Mouse (Mus musculus) midbrain, embryonic 14.5 days (tissue): ENCODE measurements at regions not wholly inside any gene's neighbourhood (a gene's known extent, or its start where the extent isn't known, plus 50 kb on each side); places are given as distances from the start of the nearest gene placed in this dataset.

Experiments used
- ATAC-seq: fragments of 200-750 bp; cut with Nextera tagmentation; 2 replicates; pipeline ENCODE4 v1.8.0; 2017; ENCODE audit warnings: moderate number of reproducible peaks, moderate library complexity; ENCODE audit not compliant: low FRiP score, low TSS enrichment
- DNase-seq: peaks from one replicate; pipeline ENCODE4 v3.0.0-alpha.2; 2015
- H3K27ac ChIP-seq: fragments of 300-500 bp; sonication (generic); replicated peaks from 2 replicates; pipeline ENCODE4 v1.5.1; 2014; ENCODE audit warnings: mild to moderate bottlenecking, low read depth, low read length, moderate library complexity
- H3K27me3 ChIP-seq: fragments of 300-500 bp; sonication (generic); 2 replicates; pipeline ENCODE4 v1.6.1; 2014; ENCODE audit warnings: low read length, control low read depth, mixed read lengths; ENCODE audit not compliant: control insufficient read depth, insufficient read depth
- H3K36me3 ChIP-seq: fragments of 300-500 bp; sonication (generic); 2 replicates; pipeline ENCODE4 v1.6.1; 2014; ENCODE audit warnings: low read length, control low read depth; ENCODE audit not compliant: control insufficient read depth, insufficient read depth
- H3K4me1 ChIP-seq: fragments of 300-500 bp; sonication (generic); 2 replicates; pipeline ENCODE4 v1.6.1; 2014; ENCODE audit warnings: mild to moderate bottlenecking, antibody characterized with exemption, low read length, control low read depth; ENCODE audit not compliant: control insufficient read depth, insufficient read depth
- H3K4me2 ChIP-seq: fragments of 300-500 bp; sonication (generic); 2 replicates; pipeline ENCODE4 v1.6.1; 2014; ENCODE audit warnings: mild to moderate bottlenecking, low read length, moderate library complexity
- H3K4me3 ChIP-seq: fragments of 300-500 bp; sonication (generic); replicated peaks from 2 replicates; pipeline ENCODE4 v1.5.1; 2014; ENCODE audit warnings: low read depth, low read length
- H3K9ac ChIP-seq: fragments of 300-500 bp; sonication (generic); replicated peaks from 2 replicates; pipeline ENCODE4 v1.6.1; 2014; ENCODE audit warnings: mild to moderate bottlenecking, low read length, moderate library complexity
- H3K9me3 ChIP-seq: fragments of 300-500 bp; sonication (generic); 2 replicates; pipeline ENCODE4 v1.6.1; 2016; ENCODE audit warnings: low read length, control low read depth, mixed read lengths; ENCODE audit not compliant: control insufficient read depth
- WGBS: fragments of 180-500 bp; shearing (Covaris S2); extraction: QIAGEN DNeasy Blood & Tissue Kit; methylation state at CpG from one replicate; pipeline ENCODE4 v1.1.7; 2014; 5-methylcytosine and 5-hydroxymethylcytosine counted together

DNA sequence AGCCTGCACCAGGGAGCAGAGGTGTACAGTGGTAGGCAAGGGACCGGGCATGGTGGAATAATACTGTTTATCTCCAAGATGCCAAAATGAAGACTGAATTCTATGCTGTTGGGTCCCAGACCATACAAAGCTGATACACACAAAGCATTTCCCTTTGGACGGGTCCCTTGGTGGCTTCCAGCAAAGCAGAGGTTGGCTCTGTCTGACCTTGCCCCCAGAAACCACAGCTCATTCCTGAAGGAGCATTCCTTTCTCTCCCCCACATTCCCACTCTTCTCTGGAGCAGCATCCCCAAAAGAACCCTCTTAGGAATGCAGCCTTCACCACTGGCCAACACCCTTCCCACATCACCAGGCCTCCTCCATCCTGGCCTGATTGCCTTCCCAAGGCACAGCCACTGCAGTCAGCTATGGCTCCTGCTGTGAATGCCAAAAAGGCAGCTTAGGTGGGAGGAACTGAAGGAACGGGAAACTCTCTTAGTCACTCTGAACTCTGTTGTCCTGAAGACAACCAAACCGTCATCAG, 212.4 kb upstream of the Dio3 start:
- Histone ChIP-seq H3K4me3 (no peak overlapping the region), H3K9me3 (peaks cover 15% of the 10 kb centered on the region), H3K36me3 (no peaks in the 10 kb centered on the region), H3K4me1 (no peaks in the 10 kb centered on the region), H3K4me2 (no peak overlapping the region), H3K27me3 (no peaks in the 10 kb centered on the region), H3K27ac (no peak overlapping the region), H3K9ac (no peak overlapping the region)
- 62% methylated on average over 4 of the region's 4 CpGs for WGBS
- DNase-seq: no peak
- no peak for ATAC-seq

DNA sequence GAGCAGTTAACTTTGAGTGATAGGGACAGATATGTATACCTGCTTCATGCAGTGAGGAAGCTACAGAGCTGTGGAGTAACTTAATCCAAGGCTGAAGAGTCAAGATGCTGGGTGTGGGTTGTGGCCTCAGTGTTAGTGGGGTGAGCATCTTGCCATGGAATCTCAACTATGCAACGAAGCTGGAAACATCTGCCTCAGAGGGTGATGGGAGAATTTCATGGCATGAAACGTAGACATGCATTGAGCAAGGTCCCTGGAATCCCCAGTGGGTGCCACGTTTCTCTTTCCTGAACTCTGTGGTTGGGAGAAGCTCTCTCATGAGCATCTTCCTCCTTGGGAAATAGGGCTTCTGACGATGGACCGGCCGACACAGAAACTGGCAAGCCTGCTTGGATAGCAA, 208.4 kb upstream of the Dio3 start:
- ATAC-seq (no peak), DNase-seq (no peak)
- H3K9me3 ChIP-seq: peaks cover 15% of the 10 kb centered on the region
- no peak overlapping the region for H3K4me3 ChIP-seq
- H3K9ac ChIP-seq: no peak overlapping the region
- no peaks in the 10 kb centered on the region for H3K27me3 ChIP-seq
- 78% methylated on average over 6 of the region's 6 CpGs for WGBS
- no peak overlapping the region for H3K4me2 ChIP-seq
- H3K36me3 ChIP-seq: no peaks in the 10 kb centered on the region
- H3K27ac ChIP-seq: no peak overlapping the region
- no peaks in the 10 kb centered on the region for H3K4me1 ChIP-seq

DNA sequence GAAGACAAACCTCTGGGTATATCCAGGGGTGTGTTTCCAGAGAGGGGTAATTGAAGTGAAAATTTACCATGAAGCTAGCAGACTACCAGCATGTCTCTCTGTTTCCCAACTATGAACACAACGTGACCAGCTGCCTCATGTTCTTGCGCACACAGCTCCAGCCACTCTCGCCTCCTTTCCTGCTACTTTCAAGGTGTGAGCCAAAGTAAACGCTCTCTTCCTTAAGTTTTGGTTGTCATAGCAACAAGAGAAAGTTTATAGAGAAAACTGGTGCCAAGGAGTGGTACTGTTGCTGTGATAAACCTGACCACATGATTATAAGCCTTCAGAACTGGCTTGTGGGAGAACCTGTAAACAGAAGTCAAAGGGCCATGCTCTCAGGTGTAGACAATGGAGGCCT, 207.0 kb upstream of the Dio3 start:
- no peak overlapping the region for H3K27ac ChIP-seq
- DNase-seq (no peak), ATAC-seq (no peak)
- no peaks in the 10 kb centered on the region for H3K4me1 ChIP-seq
- H3K9me3 ChIP-seq: peaks cover 15% of the 10 kb centered on the region
- H3K9ac ChIP-seq: no peak overlapping the region
- WGBS: 81% methylated on average over 4 of the region's 4 CpGs
- H3K36me3 ChIP-seq: no peaks in the 10 kb centered on the region
- no peak overlapping the region for H3K4me2 ChIP-seq
- H3K4me3 ChIP-seq: no peak overlapping the region
- no peaks in the 10 kb centered on the region for H3K27me3 ChIP-seq

DNA sequence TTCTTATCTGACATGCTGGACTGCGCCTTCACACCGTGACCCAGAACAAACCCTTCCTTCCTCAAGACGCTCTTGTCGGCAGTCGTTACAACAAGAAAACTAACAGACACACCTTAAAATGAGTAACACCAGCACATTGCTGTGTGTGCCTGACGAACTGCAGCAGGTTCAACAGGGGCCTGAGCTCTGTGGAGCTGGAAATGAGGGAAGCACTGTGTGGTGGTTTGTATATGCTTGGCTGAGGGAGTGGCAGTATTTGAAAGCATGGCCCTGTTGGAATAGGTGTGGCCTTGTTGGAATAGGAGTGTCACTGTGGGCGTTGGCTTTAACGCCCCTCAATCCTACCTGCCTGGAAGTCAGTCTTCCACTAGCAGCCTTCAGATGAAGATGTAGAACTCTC, 203.9 kb upstream of the Dio3 start:
- Histone ChIP-seq H3K4me2 (no peak overlapping the region), H3K4me1 (no peaks in the 10 kb centered on the region), H3K27ac (no peak overlapping the region), H3K27me3 (no peaks in the 10 kb centered on the region), H3K36me3 (no peaks in the 10 kb centered on the region), H3K9me3 (no peaks in the 10 kb centered on the region; the same call in 1 of the 2 replicates), H3K9ac (no peak overlapping the region), H3K4me3 (no peak overlapping the region)
- WGBS: 95% methylated on average over 8 of the region's 8 CpGs
- ATAC-seq (no peak), DNase-seq (no peak)

DNA sequence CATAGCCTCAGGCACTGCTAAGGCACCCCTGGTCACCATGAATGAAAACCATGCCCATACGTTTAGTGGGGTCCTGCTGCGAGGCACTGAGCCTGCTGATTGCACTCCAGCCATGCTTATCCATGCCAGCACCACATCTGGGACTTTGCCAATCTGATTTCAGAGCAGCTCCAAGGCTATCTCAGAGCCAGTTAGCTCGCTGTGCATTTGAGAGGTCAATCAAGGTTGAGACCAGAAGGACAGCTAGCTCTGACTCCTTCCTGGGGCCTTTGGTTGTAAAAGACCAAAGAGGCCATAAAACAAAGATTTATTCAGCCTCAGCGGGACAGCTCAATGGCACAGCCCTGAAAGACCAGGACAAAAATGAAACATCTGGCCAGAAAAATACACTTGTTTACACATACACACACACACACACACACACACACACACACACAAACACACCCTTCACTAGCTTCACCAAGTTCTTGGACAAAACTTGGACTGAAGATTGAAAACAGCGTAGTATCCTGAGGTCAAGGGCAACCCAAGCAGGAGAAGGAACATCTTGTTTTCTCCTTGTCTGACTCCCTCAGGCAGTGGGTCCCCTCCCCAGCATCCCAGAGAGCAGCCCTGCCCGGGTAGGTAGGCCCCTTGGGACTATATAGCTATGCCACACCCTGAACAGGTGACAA, 201.5 kb upstream of the Dio3 start:
- H3K27ac ChIP-seq: no peak overlapping the region
- H3K4me1 ChIP-seq: no peaks in the 10 kb centered on the region
- no peak overlapping the region for H3K4me2 ChIP-seq
- DNase-seq: no peak
- H3K27me3 ChIP-seq: no peaks in the 10 kb centered on the region
- H3K36me3 ChIP-seq: no peaks in the 10 kb centered on the region
- no peak overlapping the region for H3K9ac ChIP-seq
- no peak for ATAC-seq
- H3K9me3 ChIP-seq: no peaks in the 10 kb centered on the region
- no peak overlapping the region for H3K4me3 ChIP-seq
- 85% methylated on average over 6 of the region's 6 CpGs for WGBS

DNA sequence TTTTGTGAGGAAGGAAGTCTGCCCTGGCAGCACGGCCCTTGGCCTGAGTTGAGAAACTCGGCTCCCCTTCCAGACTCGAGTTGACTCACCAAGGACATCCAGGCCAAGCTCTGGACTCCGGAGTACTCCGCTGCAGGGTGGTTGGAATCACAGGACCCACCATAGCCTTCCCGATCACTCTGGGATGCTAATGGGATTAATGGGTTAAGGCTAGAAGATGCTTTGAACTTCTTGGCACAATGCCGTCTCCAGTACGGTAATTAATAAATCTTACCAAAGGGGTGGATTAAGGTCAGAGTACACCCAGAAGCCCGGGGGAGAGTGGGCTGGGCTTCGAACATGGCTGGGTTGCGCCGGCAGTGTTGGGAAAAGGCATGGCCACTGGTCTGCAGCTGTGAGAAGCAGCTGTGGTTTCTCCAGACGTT, 200.8 kb upstream of the Dio3 start:
- Histone ChIP-seq H3K4me2 (no peak overlapping the region), H3K9me3 (no peaks in the 10 kb centered on the region), H3K4me1 (no peaks in the 10 kb centered on the region), H3K27ac (no peak overlapping the region), H3K4me3 (no peak overlapping the region), H3K9ac (no peak overlapping the region), H3K27me3 (no peaks in the 10 kb centered on the region), H3K36me3 (no peaks in the 10 kb centered on the region)
- ATAC-seq (no peak), DNase-seq (no peak)
- WGBS: 51% methylated on average over 13 of the region's 13 CpGs

DNA sequence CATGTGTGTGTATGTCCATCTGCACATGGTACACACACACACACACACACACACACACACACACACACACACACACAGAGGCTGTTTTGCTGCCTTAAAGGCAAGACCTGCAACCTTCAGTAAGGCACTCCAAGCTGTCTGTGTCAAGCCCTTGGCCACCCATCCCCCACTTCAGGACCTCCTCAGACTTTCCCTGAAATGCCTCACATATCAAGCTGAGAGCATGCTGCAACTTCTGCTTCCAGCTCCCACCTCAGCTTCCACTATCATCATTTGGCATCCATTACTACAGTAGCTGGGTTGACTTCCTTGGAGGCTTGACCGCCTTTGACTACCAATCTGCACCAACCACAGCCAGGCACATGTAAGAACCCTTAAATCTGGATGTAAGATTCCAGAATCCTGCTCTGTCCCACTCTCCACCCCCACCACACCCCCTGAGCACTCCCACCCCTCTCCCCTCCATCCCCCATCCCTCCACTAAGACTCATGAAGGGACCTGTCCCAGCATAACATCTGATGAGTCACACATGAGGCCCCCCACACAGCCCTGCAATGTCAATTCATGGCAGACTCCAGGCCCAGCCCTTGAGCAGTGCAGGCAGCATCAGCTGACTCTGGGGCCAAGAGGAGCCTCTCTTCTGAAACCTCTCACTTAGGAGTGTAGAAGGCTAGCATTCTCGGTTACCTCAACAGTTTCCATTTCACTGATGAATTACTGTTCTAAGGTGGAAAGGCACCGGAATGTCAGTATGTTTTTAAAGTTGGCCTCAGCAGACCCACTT, 196.8 kb upstream of the Dio3 start:
- H3K9ac ChIP-seq: no peak overlapping the region
- no peaks in the 10 kb centered on the region for H3K36me3 ChIP-seq
- no peaks in the 10 kb centered on the region for H3K27me3 ChIP-seq
- no peak overlapping the region for H3K4me2 ChIP-seq
- H3K4me3 ChIP-seq: no peak overlapping the region
- H3K9me3 ChIP-seq: no peaks in the 10 kb centered on the region
- no peaks in the 10 kb centered on the region for H3K4me1 ChIP-seq
- no peak for ATAC-seq
- no peak overlapping the region for H3K27ac ChIP-seq
- WGBS: 95% methylated on average over 3 of the region's 3 CpGs
- no peak for DNase-seq

DNA sequence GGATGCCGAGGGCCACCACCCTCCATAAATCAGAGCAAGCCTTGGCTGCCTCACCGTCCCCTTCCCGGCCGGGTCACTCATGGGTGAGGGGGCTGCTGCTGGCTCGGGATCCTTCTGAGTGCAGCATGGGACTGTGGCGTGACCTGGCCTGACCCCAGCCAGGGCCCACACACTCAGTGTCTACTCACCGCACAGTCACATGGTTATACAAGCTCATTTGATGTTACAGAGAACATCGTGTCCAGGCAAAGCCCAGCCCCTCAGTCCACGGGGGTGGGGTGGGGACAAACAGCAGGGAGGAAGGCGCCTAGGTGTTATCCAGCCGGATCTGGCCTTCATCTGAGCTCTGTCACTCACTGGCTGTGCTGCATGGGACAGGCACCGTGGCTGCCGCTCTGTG, 195.9 kb upstream of the Dio3 start:
- H3K9me3 ChIP-seq: no peaks in the 10 kb centered on the region
- DNase-seq: no peak
- ATAC-seq: no peak
- WGBS: 71% methylated on average over 13 of the region's 13 CpGs
- H3K36me3 ChIP-seq: no peaks in the 10 kb centered on the region
- H3K4me1 ChIP-seq: no peaks in the 10 kb centered on the region
- no peak overlapping the region for H3K9ac ChIP-seq
- no peak overlapping the region for H3K4me3 ChIP-seq
- no peak overlapping the region for H3K27ac ChIP-seq
- no peak overlapping the region for H3K4me2 ChIP-seq
- H3K27me3 ChIP-seq: no peaks in the 10 kb centered on the region

DNA sequence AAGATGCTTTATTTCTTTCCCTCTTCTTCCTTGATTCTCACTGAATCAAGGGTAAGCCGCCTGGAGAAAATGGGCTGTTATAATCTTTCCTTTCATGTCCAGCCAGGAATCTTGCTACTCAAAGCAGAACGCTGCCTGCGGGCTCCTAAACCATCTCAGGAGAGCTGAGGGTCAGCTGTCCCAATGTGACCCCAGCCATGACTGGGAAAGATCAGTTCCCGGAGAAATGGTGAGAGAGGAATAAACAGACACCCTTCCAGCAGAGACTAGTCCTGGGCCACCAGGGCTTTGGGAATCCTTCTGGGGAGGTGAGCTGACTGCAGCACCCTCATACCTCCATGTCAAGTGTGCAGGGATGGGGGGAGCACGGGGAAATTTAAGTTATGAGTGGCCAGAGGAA, 195.4 kb upstream of the Dio3 start:
- ATAC-seq: no peak
- Histone ChIP-seq H3K4me2 (no peak overlapping the region), H3K4me1 (no peaks in the 10 kb centered on the region), H3K36me3 (no peaks in the 10 kb centered on the region), H3K4me3 (no peak overlapping the region), H3K27ac (no peak overlapping the region), H3K27me3 (no peaks in the 10 kb centered on the region), H3K9ac (no peak overlapping the region), H3K9me3 (no peaks in the 10 kb centered on the region)
- DNase-seq: no peak
- WGBS: 74% methylated on average over 5 of the region's 5 CpGs
